Mouse (Mus musculus) neutrophil, adult 65 days (primary cell): ENCODE measurements around the gene Tmem33. TPM values are rescaled to one million over a fixed set of nuclear protein-coding genes. Genes with fewer than 3 reads are reported as not detected.

ENCODE experiments used
- total RNA-seq: library from RNA; stranded (reverse); gene quantifications from 2 replicates; pipeline ENCODE4 v1.2.4, GENCODE M21; 2023

The Tmem33 gene
- 77.3 and 79.8 TPM in 2 replicates for total RNA-seq

DNA sequence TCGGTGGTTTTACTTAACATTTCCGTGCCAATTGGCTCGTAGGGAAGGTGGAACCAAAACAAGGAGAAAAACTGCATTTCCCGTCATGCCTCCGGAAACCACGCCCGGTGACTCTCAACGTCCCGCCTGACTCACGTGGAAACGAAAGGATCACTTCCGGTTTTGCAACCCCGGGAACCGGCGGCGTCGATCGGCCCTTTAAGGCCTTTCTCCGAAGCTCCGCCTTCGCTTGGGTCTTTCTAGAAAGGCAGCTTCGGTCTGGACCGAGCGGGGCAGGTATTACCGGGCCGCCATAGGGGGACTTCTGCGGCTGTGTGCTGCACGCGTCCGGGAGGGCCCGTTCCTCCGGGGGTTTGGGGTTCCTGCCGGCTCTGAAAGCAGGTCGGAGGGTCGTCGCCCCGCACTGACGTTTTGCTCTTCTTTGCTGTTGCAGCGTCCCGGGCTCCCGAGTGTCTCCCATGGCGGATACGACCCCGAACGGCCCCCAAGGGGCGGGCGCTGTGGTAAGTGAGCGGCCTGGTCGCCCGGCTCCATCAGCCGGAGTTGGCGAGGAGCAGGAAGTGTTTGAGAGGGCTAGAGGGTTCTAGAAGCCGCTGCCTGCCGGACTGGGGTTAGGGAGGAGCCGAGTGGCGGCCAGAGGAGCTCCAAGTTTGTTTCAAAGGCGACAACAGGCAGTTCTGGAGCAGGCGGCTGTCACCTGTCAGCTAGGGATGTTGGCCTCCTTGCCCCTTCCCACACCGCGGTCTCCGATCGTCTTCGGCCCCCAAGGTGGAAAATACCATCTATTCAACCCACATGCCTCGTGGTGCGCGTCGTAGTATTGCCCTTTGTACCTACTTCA, at the start of gene Tmem33:
Gene Tmem33 (plus strand): TSS at position 35 of the 841 bp plus-strand sequence.

DNA sequence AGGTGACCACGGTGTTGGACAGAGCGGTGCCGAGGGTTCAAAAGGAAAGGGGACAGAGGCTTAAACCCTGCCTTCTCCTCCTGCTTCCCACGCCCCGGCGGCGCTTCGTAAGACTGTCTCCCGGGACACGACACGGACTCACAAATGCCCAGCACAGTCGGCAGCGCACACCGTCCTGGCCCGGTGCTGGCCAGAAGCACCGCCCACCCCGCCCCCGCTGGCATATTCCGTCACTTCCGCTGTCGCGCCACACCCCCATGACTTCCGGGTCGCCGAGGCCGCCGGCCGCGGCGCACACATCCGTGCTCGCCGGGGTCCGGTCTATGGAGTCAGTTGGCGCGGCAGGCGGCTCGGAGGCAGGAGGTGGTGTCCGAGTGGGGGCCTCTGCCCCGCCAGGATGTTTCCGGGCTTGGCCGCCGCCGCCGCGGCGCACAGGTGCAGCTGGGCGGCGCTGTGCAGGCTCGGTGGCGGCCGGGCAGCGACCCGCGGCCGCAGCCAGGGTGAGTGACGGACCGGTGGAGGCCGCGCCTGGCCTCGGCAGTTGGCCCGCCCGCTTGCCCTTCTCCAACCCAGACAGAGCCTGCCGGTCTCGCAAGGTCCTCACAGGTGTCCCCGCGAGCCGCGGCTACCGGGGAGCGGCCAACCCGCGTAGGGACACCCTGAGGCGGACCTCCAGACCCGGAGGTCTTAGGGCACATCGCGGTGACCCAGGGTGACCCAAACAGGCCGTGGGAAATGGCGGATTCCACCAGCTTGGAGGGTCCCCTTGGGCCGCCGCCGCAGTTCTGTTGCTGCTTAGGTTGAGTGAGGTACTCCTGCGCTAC, 46.5 kb downstream of the Tmem33 start, which contains the start of gene Slc30a9:
Gene Slc30a9 (plus strand): TSS at position 258 of the 824 bp plus-strand sequence.

Other genes with a start within 250 kb of the Tmem33 start
- not detected in 2 replicates for gene Phox2b, start 161.3 kb upstream of the Tmem33 start, total RNA-seq
- gene Slc30a9, start 46.4 kb downstream of the Tmem33 start, total RNA-seq = 32.6 and 35.1 TPM in 2 replicates
- 8.6 and 17.3 TPM in 2 replicates for gene Bend4, start 167.7 kb downstream of the Tmem33 start, total RNA-seq